Mouse (Mus musculus) heart, embryonic 12.5 days (tissue): ENCODE results near the gene Btnl2. TPM values are rescaled to one million over a fixed set of nuclear protein-coding genes. Genes with fewer than 3 reads are reported as not detected.
"Not testable (repeated sequence)": the region's sequence is repeated elsewhere in the genome, so short reads cannot be mapped to it uniquely, and the experiment has no call there.

Experiments used
- ATAC-seq: fragments of 200-750 bp; cut with Nextera tagmentation; 2 replicates; pipeline ENCODE4 v1.8.0; 2017; ENCODE audit warnings: moderate TSS enrichment, moderate library complexity; ENCODE audit not compliant: insufficient number of reproducible peaks, low FRiP score
- H3K27ac ChIP-seq: fragments of 300-500 bp; sonication (generic); 2 replicates; pipeline ENCODE4 v1.5.1; 2016; ENCODE audit warnings: mild to moderate bottlenecking, moderate library complexity; ENCODE audit not compliant: poor library complexity, severe bottlenecking
- H3K27me3 ChIP-seq: fragments of 300-500 bp; sonication (generic); replicated peaks from 2 replicates; pipeline ENCODE4 v1.6.1; 2016; ENCODE audit warnings: mild to moderate bottlenecking, moderate library complexity
- H3K36me3 ChIP-seq: fragments of 300-500 bp; sonication (generic); 2 replicates; pipeline ENCODE4 v1.6.1; 2016; ENCODE audit warnings: mild to moderate bottlenecking, moderate library complexity
- H3K4me1 ChIP-seq: fragments of 300-500 bp; sonication (generic); replicated peaks from 2 replicates; pipeline ENCODE4 v1.6.1; 2016; ENCODE audit warnings: mild to moderate bottlenecking
- H3K4me2 ChIP-seq: fragments of 300-500 bp; sonication (generic); 2 replicates; pipeline ENCODE4 v1.6.1; 2016; ENCODE audit warnings: mild to moderate bottlenecking, moderate library complexity
- H3K4me3 ChIP-seq: fragments of 300-500 bp; sonication (generic); 2 replicates; pipeline ENCODE4 v1.5.1; 2016; ENCODE audit warnings: mild to moderate bottlenecking
- H3K9ac ChIP-seq: fragments of 300-500 bp; sonication (generic); 2 replicates; pipeline ENCODE4 v1.6.1; 2016; ENCODE audit warnings: mild to moderate bottlenecking, moderate library complexity
- H3K9me3 ChIP-seq: fragments of 300-500 bp; sonication (generic); replicated peaks from 2 replicates; pipeline ENCODE4 v1.6.1; 2016; ENCODE audit warnings: mild to moderate bottlenecking, moderate library complexity
- WGBS: fragments of 180-500 bp; shearing (Covaris S2); methylation state at CpG from one replicate; pipeline ENCODE4 v1.1.7; 2016; 5-methylcytosine and 5-hydroxymethylcytosine counted together
- polyA plus RNA-seq: library from polyadenylated mRNA; unstranded; fragments of >200 nt; fragmentation: Nextera tagmentation; extraction: Ambion mirVana; gene quantifications from 2 replicates; pipeline ENCODE4 v1.2.1, GENCODE M21; 2016

Gene Btnl2
- 0.09 TPM in 1 of 2 replicates, not detected in the other for polyA plus RNA-seq

DNA sequence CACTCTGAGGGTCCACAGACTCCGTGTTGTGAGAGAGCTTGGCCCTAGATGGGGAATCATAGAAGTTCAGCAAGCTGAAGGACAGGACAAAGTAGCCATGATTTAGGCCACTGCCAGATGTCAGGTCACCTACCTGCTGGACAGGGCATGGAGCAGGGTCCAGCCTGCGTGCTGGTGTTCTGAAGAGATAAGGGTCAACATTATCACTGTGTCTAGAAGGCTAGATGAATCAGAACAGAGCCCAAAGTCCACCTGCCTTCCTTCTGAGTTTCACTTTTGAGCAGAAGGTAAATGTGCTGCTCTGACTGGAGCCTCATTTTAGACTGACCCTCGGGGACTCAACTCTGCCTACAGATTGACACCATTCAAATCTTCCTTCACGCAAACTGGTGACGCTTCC is at the start of gene Btnl2:
Gene Btnl2 (plus strand): TSS at position 284 of the 400 bp plus-strand sequence.
- no peak for ATAC-seq
- Histone ChIP-seq H3K9me3 (0 out of 2 replicates have a peak, but pooled peaks cover 7% of the 10 kb centered on the region), H3K27ac (no peak within 1 kb of the TSS), H3K4me3 (no peak within 1 kb of the TSS), H3K4me1 (no peaks in the 10 kb centered on the region), H3K9ac (no peak within 1 kb of the TSS), H3K27me3 (0 out of 2 replicates have a peak, but pooled peaks cover 6% of the 10 kb centered on the region), H3K36me3 (no peaks in the 10 kb centered on the region), H3K4me2 (no peak within 1 kb of the TSS)
- WGBS, result 76% methylated on average over 5 of the region's 5 CpGs

GRCm38 (mm10) chr17:34305380-34306030 is 49.1 kb upstream of the Btnl2 start, which contains the start of gene H2-Eb1:
Gene H2-Eb1 (plus strand): TSS chr17:34305867.
- Histone ChIP-seq H3K4me1 (no peaks in the 10 kb centered on the region), H3K9me3 (no peaks in the 10 kb centered on the region), H3K4me2 (no peak within 1 kb of the TSS), H3K36me3 (no peaks in the 10 kb centered on the region), H3K27ac (no peak within 1 kb of the TSS), H3K4me3 (no peak within 1 kb of the TSS), H3K9ac (peak within 1 kb of the TSS; percentile 6; the same call in 1 of the 2 replicates), H3K27me3 (peaks cover 5% of the 10 kb centered on the region; the same call in 1 of the 2 replicates)
- peak; percentile 68; the same call in 1 of the 2 replicates for ATAC-seq

DNA sequence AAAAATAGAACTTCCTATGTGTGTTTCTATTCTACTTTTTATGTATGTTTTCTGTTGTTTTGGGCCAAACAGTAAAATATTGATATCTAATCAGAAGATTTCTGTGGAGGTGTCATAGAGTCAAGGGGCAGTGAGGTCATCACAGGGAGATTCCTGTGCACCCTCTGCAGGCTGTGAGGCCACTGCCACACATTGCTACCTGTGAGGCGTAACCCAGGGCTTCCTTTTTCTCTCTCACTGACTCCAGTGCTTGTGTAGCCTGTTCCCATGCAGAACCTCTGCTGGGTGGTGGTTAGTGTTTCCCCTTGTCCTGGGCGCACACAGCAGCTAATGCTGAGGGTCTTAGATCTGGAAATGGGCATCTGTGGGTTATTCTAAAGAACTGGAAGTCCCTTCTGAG is 48.2 kb upstream of the Btnl2 start:
- Histone ChIP-seq H3K9ac (no peak overlapping the region), H3K4me2 (no peak overlapping the region), H3K27me3 (peaks cover 5% of the 10 kb centered on the region; the same call in 1 of the 2 replicates), H3K27ac (no peak overlapping the region), H3K9me3 (no peaks in the 10 kb centered on the region), H3K36me3 (no peaks in the 10 kb centered on the region), H3K4me1 (no peaks in the 10 kb centered on the region), H3K4me3 (no peak overlapping the region)
- 70% methylated on average over 2 of the region's 2 CpGs for WGBS
- no peak for ATAC-seq

- no peaks in the 10 kb centered on the region for H3K36me3 ChIP-seq
- H3K4me1 ChIP-seq, result no peaks in the 10 kb centered on the region
- ATAC-seq, result no peak
- peaks cover 5% of the 10 kb centered on the region; the same call in 1 of the 2 replicates for H3K27me3 ChIP-seq
- H3K9ac ChIP-seq, result no peak overlapping the region
- H3K4me3 ChIP-seq, result no peak overlapping the region
- H3K9me3 ChIP-seq, result no peaks in the 10 kb centered on the region
- H3K27ac ChIP-seq, result no peak overlapping the region
- no peak overlapping the region for H3K4me2 ChIP-seq
Measured at GRCm38 (mm10) chr17:34307216-34307615, 47.4 kb upstream of the Btnl2 start.

DNA sequence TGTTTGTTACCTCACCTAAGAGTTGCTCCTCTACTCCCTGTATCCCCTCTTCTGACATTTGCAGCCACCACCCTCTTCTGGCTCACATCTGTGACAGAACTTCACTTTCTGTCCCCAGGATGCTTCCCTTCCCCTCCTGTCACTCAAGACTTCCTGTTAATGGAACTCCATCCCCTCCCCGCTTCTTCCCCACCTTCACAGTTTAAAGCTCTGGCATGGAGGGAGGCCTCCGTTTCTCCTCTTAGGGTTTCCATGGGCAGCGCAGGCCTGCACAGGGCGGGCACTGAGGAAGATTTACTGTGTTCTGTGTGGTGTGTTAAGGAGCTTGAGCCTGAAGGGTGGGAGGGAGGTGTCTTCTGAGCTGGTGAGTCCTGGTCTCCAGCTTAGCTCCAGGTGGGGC is 46.5 kb upstream of the Btnl2 start:
- Histone ChIP-seq H3K36me3 (no peaks in the 10 kb centered on the region), H3K4me1 (no peaks in the 10 kb centered on the region), H3K9me3 (no peaks in the 10 kb centered on the region), H3K4me3 (no peak overlapping the region), H3K9ac (no peak overlapping the region), H3K27me3 (peaks cover 5% of the 10 kb centered on the region; the same call in 1 of the 2 replicates), H3K27ac (no peak overlapping the region), H3K4me2 (no peak overlapping the region)
- no peak for ATAC-seq
- 77% methylated on average over 4 of the region's 4 CpGs for WGBS

GRCm38 (mm10) chr17:34309225-34309624 is 45.4 kb upstream of the Btnl2 start:
- Histone ChIP-seq H3K9me3 (no peaks in the 10 kb centered on the region), H3K4me1 (no peaks in the 10 kb centered on the region), H3K36me3 (no peaks in the 10 kb centered on the region), H3K27me3 (peaks cover 5% of the 10 kb centered on the region; the same call in 1 of the 2 replicates), H3K4me2 (peak overlapping the region; percentile 81), H3K9ac (peak overlapping the region; percentile 72), H3K4me3 (peak overlapping the region; percentile 60), H3K27ac (0 out of 2 replicates have a peak overlapping the region, but pooled peaks have one; percentile 19)
- ATAC-seq, result no peak
- whole genome bisulfite sequencing, result 30% methylated on average over 10 of the region's 10 CpGs

DNA sequence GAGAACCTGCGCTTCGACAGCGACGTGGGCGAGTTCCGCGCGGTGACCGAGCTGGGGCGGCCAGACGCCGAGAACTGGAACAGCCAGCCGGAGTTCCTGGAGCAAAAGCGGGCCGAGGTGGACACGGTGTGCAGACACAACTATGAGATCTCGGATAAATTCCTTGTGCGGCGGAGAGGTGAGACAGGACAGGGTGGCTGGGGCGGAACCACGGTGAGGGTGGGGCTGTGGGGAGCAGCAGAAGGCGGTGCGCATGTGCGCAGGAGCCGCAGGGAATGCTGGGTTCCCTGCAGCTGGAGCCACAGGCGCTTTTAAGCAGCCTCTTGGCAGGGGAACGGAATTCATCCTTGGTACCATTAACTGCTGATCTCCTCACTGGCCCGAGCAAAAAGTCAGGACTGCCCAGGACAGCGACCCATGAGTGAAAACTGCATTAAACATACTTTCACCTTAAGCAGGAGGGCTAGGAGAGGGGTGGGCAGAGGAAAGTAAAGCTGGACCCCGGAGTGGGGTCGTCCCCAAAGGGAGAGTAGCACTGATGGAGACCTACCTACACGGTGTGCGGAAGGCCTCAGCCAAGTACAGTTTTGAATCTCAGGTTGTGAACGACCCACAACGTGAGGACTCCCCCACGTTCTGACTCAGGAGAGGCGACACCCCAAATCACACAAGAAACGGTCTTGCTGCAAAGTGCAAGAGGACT is 44.8 kb upstream of the Btnl2 start:
- ATAC-seq, result peak; percentile 72
- Histone ChIP-seq H3K36me3 (no peaks in the 10 kb centered on the region), H3K4me1 (no peaks in the 10 kb centered on the region), H3K27ac (0 out of 2 replicates have a peak overlapping the region, but pooled peaks have one; percentile 19), H3K4me3 (peak overlapping the region; percentile 60), H3K9me3 (no peaks in the 10 kb centered on the region), H3K27me3 (peaks cover 5% of the 10 kb centered on the region; the same call in 1 of the 2 replicates), H3K4me2 (peak overlapping the region; percentile 81), H3K9ac (peak overlapping the region; percentile 72)
- 23% methylated on average over 38 of the region's 38 CpGs for WGBS

- ATAC-seq, result not testable (repeated sequence)
Measured at GRCm38 (mm10) chr17:34310526-34310925, 44.1 kb upstream of the Btnl2 start.

GRCm38 (mm10) chr17:34312185-34312584 is 42.4 kb upstream of the Btnl2 start:
- WGBS, result 74% methylated on average over 1 of the region's 1 CpGs
- H3K36me3 ChIP-seq, result no peaks in the 10 kb centered on the region
- H3K27me3 ChIP-seq, result peaks cover 5% of the 10 kb centered on the region; the same call in 1 of the 2 replicates
- H3K9me3 ChIP-seq, result no peaks in the 10 kb centered on the region
- H3K9ac ChIP-seq, result no peak overlapping the region
- no peak for ATAC-seq
- no peak overlapping the region for H3K4me2 ChIP-seq
- no peak overlapping the region for H3K4me3 ChIP-seq
- no peak overlapping the region for H3K27ac ChIP-seq
- H3K4me1 ChIP-seq, result no peaks in the 10 kb centered on the region

More at GRCm38 (mm10) chr17:34310526-34310925, 44.1 kb upstream of the Btnl2 start:
- not testable (repeated sequence) for H3K36me3 ChIP-seq, H3K4me1 ChIP-seq, H3K9ac ChIP-seq, H3K9me3 ChIP-seq, H3K27ac ChIP-seq, H3K27me3 ChIP-seq, H3K4me3 ChIP-seq, H3K4me2 ChIP-seq
- 64% methylated on average over 3 of the region's 3 CpGs for WGBS

DNA sequence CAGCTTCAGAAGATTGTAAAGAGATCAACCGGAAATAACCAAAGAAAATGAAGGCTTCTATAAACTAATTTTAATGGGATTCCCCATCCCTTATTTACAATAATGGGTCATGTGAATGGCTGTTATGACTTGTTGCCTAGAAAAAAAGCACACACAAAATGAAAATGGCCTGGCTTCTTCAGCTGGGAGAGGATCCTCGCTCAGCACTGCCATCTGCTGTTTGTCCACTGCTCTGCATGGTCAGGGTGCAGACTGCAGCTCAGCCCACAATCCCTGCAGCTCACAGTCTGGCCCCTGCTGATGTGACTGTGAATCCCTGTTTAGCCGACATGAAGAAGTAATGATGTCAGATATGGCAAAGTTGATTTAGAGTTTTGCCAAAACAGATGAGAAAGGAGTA is 41.2 kb upstream of the Btnl2 start:
- H3K27me3 ChIP-seq, result 0 out of 2 replicates have a peak, but pooled peaks cover under 1% of the 10 kb centered on the region
- H3K27ac ChIP-seq, result no peak overlapping the region
- no peaks in the 10 kb centered on the region for H3K9me3 ChIP-seq
- no peaks in the 10 kb centered on the region for H3K36me3 ChIP-seq
- H3K4me3 ChIP-seq, result no peak overlapping the region
- WGBS, result 36% methylated on average over 3 of the region's 3 CpGs
- no peak overlapping the region for H3K4me2 ChIP-seq
- H3K4me1 ChIP-seq, result no peaks in the 10 kb centered on the region
- H3K9ac ChIP-seq, result no peak overlapping the region
- no peak for ATAC-seq

DNA sequence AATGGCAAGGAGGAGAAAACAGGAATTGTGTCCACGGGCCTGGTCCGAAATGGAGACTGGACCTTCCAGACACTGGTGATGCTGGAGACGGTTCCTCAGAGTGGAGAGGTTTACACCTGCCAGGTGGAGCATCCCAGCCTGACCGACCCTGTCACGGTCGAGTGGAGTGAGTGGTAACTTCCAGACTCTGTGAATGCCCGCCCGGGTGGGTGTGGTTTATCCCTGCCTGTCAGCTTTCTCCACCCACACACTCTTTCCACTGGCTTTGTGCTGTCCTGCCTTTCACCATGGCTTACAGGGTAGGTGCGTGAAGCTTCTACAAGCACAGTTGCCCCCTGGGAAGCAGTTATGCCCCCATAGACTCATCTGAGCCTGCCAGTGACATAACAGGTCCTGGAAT is 40.3 kb upstream of the Btnl2 start:
- Histone ChIP-seq H3K9me3 (no peaks in the 10 kb centered on the region), H3K9ac (no peak overlapping the region), H3K4me3 (no peak overlapping the region), H3K27me3 (no peaks in the 10 kb centered on the region), H3K27ac (no peak overlapping the region), H3K4me2 (no peak overlapping the region), H3K4me1 (no peaks in the 10 kb centered on the region), H3K36me3 (no peaks in the 10 kb centered on the region)
- 61% methylated on average over 9 of the region's 9 CpGs for WGBS
- no peak for ATAC-seq
